Mouse (Mus musculus): ENCODE data around the gene Pcgf6. TPM values are rescaled to one million over a fixed set of nuclear protein-coding genes. Genes with fewer than 3 reads are reported as not detected.
A peak's percentile ranks its signal among the peaks of the same experiment; 100 is the strongest.

The Pcgf6 gene
- polyA plus RNA-seq, 1 experiment from 2014 or later, result 20.4 TPM

GRCm38 (mm10) chr19:47036596-47036995, 14.1 kb downstream of the Pcgf6 start:
- Histone ChIP-seq H3K36me3 (ENCODE audit: control insufficient read depth, insufficient read depth, low read length) (peaks cover 74% of the 10 kb centered on the region), H3K27me3 (replicated peaks; ENCODE audit: control insufficient read depth, insufficient read depth, low read length) (no peaks in the 10 kb centered on the region), H3K4me2 (ENCODE audit: low read length) (no peak overlapping the region), H3K9ac (ENCODE audit: low read length) (no peak overlapping the region), H3K9me3 (replicated peaks; ENCODE audit: control insufficient read depth, low read length) (no peaks in the 10 kb centered on the region), H3K27ac (ENCODE audit: low read depth, low read length) (no peak overlapping the region), H3K4me1 (ENCODE audit: control insufficient read depth, insufficient read depth, low read length) (no peaks in the 10 kb centered on the region), H3K4me3 (ENCODE audit: low read depth, low read length) (no peak overlapping the region)
- DNase-seq (ENCODE audit: low spot score) (no peak), ATAC-seq (no peak)
- WGBS, result 83% methylated on average over 3 of the region's 3 CpGs

GRCm38 (mm10) chr19:47034916-47035315, 15.8 kb downstream of the Pcgf6 start:
- no peaks in the 10 kb centered on the region for H3K27me3 ChIP-seq (replicated peaks; ENCODE audit: control insufficient read depth, insufficient read depth, low read length)
- H3K9ac ChIP-seq (ENCODE audit: low read length), result no peak overlapping the region
- no peak overlapping the region for H3K4me2 ChIP-seq (ENCODE audit: low read length)
- no peak overlapping the region for H3K27ac ChIP-seq (ENCODE audit: low read depth, low read length)
- H3K9me3 ChIP-seq (replicated peaks; ENCODE audit: control insufficient read depth, low read length), result no peaks in the 10 kb centered on the region
- ATAC-seq (no peak), DNase-seq (ENCODE audit: low spot score) (no peak)
- H3K4me3 ChIP-seq (ENCODE audit: low read depth, low read length), result no peak overlapping the region
- peaks cover 59% of the 10 kb centered on the region for H3K36me3 ChIP-seq (ENCODE audit: control insufficient read depth, insufficient read depth, low read length)
- 93% methylated on average over 4 of the region's 4 CpGs for WGBS
- no peaks in the 10 kb centered on the region for H3K4me1 ChIP-seq (ENCODE audit: control insufficient read depth, insufficient read depth, low read length)

GRCm38 (mm10) chr19:47031770-47032169, 18.9 kb downstream of the Pcgf6 start:
- Histone ChIP-seq H3K9me3 (replicated peaks; ENCODE audit: control insufficient read depth, low read length) (no peaks in the 10 kb centered on the region), H3K4me3 (ENCODE audit: low read depth, low read length) (no peak overlapping the region), H3K27ac (ENCODE audit: low read depth, low read length) (no peak overlapping the region), H3K4me1 (ENCODE audit: control insufficient read depth, insufficient read depth, low read length) (no peaks in the 10 kb centered on the region), H3K4me2 (ENCODE audit: low read length) (no peak overlapping the region), H3K27me3 (replicated peaks; ENCODE audit: control insufficient read depth, insufficient read depth, low read length) (no peaks in the 10 kb centered on the region), H3K9ac (ENCODE audit: low read length) (no peak overlapping the region), H3K36me3 (ENCODE audit: control insufficient read depth, insufficient read depth, low read length) (peaks cover 31% of the 10 kb centered on the region)
- ATAC-seq (no peak), DNase-seq (ENCODE audit: low spot score) (no peak)
- WGBS, result 87% methylated on average over 6 of the region's 6 CpGs

GRCm38 (mm10) chr19:47029796-47030195, 20.9 kb downstream of the Pcgf6 start:
- Histone ChIP-seq H3K36me3 (ENCODE audit: control insufficient read depth, insufficient read depth, low read length) (peaks cover 23% of the 10 kb centered on the region), H3K9me3 (replicated peaks; ENCODE audit: control insufficient read depth, low read length) (no peaks in the 10 kb centered on the region), H3K4me2 (ENCODE audit: low read length) (no peak overlapping the region), H3K9ac (ENCODE audit: low read length) (no peak overlapping the region), H3K27ac (ENCODE audit: low read depth, low read length) (no peak overlapping the region), H3K27me3 (replicated peaks; ENCODE audit: control insufficient read depth, insufficient read depth, low read length) (no peaks in the 10 kb centered on the region), H3K4me1 (ENCODE audit: control insufficient read depth, insufficient read depth, low read length) (no peaks in the 10 kb centered on the region), H3K4me3 (ENCODE audit: low read depth, low read length) (no peak overlapping the region)
- DNase-seq (ENCODE audit: low spot score) (no peak), ATAC-seq (no peak)
- WGBS, result 77% methylated on average over 9 of the region's 9 CpGs

GRCm38 (mm10) chr19:47026513-47026912, 24.2 kb downstream of the Pcgf6 start:
- DNase-seq (ENCODE audit: low spot score), result no peak
- Histone ChIP-seq H3K36me3 (ENCODE audit: control insufficient read depth, insufficient read depth, low read length) (peaks cover 40% of the 10 kb centered on the region), H3K27ac (ENCODE audit: low read depth, low read length) (no peak overlapping the region), H3K4me1 (ENCODE audit: control insufficient read depth, insufficient read depth, low read length) (no peaks in the 10 kb centered on the region), H3K9ac (ENCODE audit: low read length) (no peak overlapping the region), H3K27me3 (replicated peaks; ENCODE audit: control insufficient read depth, insufficient read depth, low read length) (no peaks in the 10 kb centered on the region), H3K4me3 (ENCODE audit: low read depth, low read length) (no peak overlapping the region), H3K4me2 (ENCODE audit: low read length) (no peak overlapping the region), H3K9me3 (replicated peaks; ENCODE audit: control insufficient read depth, low read length) (no peaks in the 10 kb centered on the region)
- ATAC-seq, result no peak
- WGBS, result 84% methylated on average over 4 of the region's 4 CpGs

GRCm38 (mm10) chr19:47024954-47025353, 25.8 kb downstream of the Pcgf6 start:
- no peak for DNase-seq (ENCODE audit: low spot score)
- H3K9ac ChIP-seq (ENCODE audit: low read length), result no peak overlapping the region
- no peak overlapping the region for H3K4me3 ChIP-seq (ENCODE audit: low read depth, low read length)
- H3K4me1 ChIP-seq (ENCODE audit: control insufficient read depth, insufficient read depth, low read length), result no peaks in the 10 kb centered on the region
- H3K4me2 ChIP-seq (ENCODE audit: low read length), result no peak overlapping the region
- 91% methylated on average over 10 of the region's 10 CpGs for WGBS
- peaks cover 45% of the 10 kb centered on the region for H3K36me3 ChIP-seq (ENCODE audit: control insufficient read depth, insufficient read depth, low read length)
- no peak for ATAC-seq
- H3K27me3 ChIP-seq (replicated peaks; ENCODE audit: control insufficient read depth, insufficient read depth, low read length), result no peaks in the 10 kb centered on the region
- H3K27ac ChIP-seq (ENCODE audit: low read depth, low read length), result no peak overlapping the region
- no peaks in the 10 kb centered on the region for H3K9me3 ChIP-seq (replicated peaks; ENCODE audit: control insufficient read depth, low read length)

GRCm38 (mm10) chr19:47023546-47023945, 27.2 kb downstream of the Pcgf6 start:
- no peak overlapping the region for H3K4me2 ChIP-seq (ENCODE audit: low read length)
- ATAC-seq (no peak), DNase-seq (ENCODE audit: low spot score) (no peak)
- no peak overlapping the region for H3K27ac ChIP-seq (ENCODE audit: low read depth, low read length)
- no peaks in the 10 kb centered on the region for H3K9me3 ChIP-seq (replicated peaks; ENCODE audit: control insufficient read depth, low read length)
- no peaks in the 10 kb centered on the region for H3K27me3 ChIP-seq (replicated peaks; ENCODE audit: control insufficient read depth, insufficient read depth, low read length)
- H3K4me1 ChIP-seq (ENCODE audit: control insufficient read depth, insufficient read depth, low read length), result no peaks in the 10 kb centered on the region
- H3K4me3 ChIP-seq (ENCODE audit: low read depth, low read length), result no peak overlapping the region
- WGBS, result 94% methylated on average over 13 of the region's 13 CpGs
- no peak overlapping the region for H3K9ac ChIP-seq (ENCODE audit: low read length)
- H3K36me3 ChIP-seq (ENCODE audit: control insufficient read depth, insufficient read depth, low read length), result peaks cover 48% of the 10 kb centered on the region

GRCm38 (mm10) chr19:47022709-47023108, 28.0 kb downstream of the Pcgf6 start:
- Histone ChIP-seq H3K36me3 (ENCODE audit: control insufficient read depth, insufficient read depth, low read length) (peaks cover 48% of the 10 kb centered on the region), H3K27me3 (replicated peaks; ENCODE audit: control insufficient read depth, insufficient read depth, low read length) (no peaks in the 10 kb centered on the region), H3K4me2 (ENCODE audit: low read length) (no peak overlapping the region), H3K9ac (ENCODE audit: low read length) (no peak overlapping the region), H3K9me3 (replicated peaks; ENCODE audit: control insufficient read depth, low read length) (no peaks in the 10 kb centered on the region), H3K4me1 (ENCODE audit: control insufficient read depth, insufficient read depth, low read length) (no peaks in the 10 kb centered on the region), H3K27ac (ENCODE audit: low read depth, low read length) (no peak overlapping the region), H3K4me3 (ENCODE audit: low read depth, low read length) (no peak overlapping the region)
- DNase-seq (ENCODE audit: low spot score) (no peak), ATAC-seq (no peak)
- 79% methylated on average over 4 of the region's 4 CpGs for WGBS

GRCm38 (mm10) chr19:47019326-47019725, 31.4 kb downstream of the Pcgf6 start:
- Histone ChIP-seq H3K4me3 (ENCODE audit: low read depth, low read length) (peak overlapping the region; percentile 70), H3K36me3 (ENCODE audit: control insufficient read depth, insufficient read depth, low read length) (peaks cover 36% of the 10 kb centered on the region), H3K9ac (ENCODE audit: low read length) (peak overlapping the region; percentile 59; the same call in 1 of the 2 replicates), H3K4me1 (ENCODE audit: control insufficient read depth, insufficient read depth, low read length) (no peaks in the 10 kb centered on the region), H3K4me2 (ENCODE audit: low read length) (peak overlapping the region; percentile 71), H3K9me3 (replicated peaks; ENCODE audit: control insufficient read depth, low read length) (no peaks in the 10 kb centered on the region), H3K27me3 (replicated peaks; ENCODE audit: control insufficient read depth, insufficient read depth, low read length) (peaks cover 13% of the 10 kb centered on the region), H3K27ac (ENCODE audit: low read depth, low read length) (peak overlapping the region; percentile 40; the same call in 1 of the 2 replicates)
- peak; percentile 31 for DNase-seq (ENCODE audit: low spot score)
- WGBS, result 26% methylated on average over 6 of the region's 6 CpGs
- ATAC-seq, result no peak

Measured in forebrain, embryonic 14.5 days (tissue).